Mouse (Mus musculus) cortical plate, adult 2 months (tissue): ENCODE measurements around the gene Lrch3. TPM values are rescaled to one million over a fixed set of nuclear protein-coding genes. Genes with fewer than 3 reads are reported as not detected.
"Not testable (repeated sequence)": the region's sequence is repeated elsewhere in the genome, so short reads cannot be mapped to it uniquely, and the experiment has no call there.

Experiments
- H3K27ac ChIP-seq: fragments of 200-500 bp; 2 replicates; pipeline ENCODE4 v1.5.1; 2012; ENCODE audit warnings: low read length, control low read depth, inconsistent platforms; ENCODE audit not compliant: insufficient read depth
- H3K4me1 ChIP-seq: fragments of 200-500 bp; 2 replicates; pipeline ENCODE4 v1.6.1; 2011; ENCODE audit warnings: low read length; ENCODE audit not compliant: control insufficient read depth, insufficient read depth
- H3K4me3 ChIP-seq: fragments of 200-500 bp; 2 replicates; pipeline ENCODE4 v1.5.1; 2011; ENCODE audit warnings: mild to moderate bottlenecking, low read length, control low read depth; ENCODE audit not compliant: insufficient read depth
- CTCF ChIP-seq: fragments of 200-500 bp; IDR thresholded peaks from 2 replicates; pipeline ENCODE4 v1.5.1; 2011; ENCODE audit warnings: mild to moderate bottlenecking, control low read depth, low read length; ENCODE audit not compliant: insufficient read depth; ENCODE audit errors: extremely low read depth
- POLR2A ChIP-seq: fragments of 200-500 bp; IDR thresholded peaks from 2 replicates; pipeline ENCODE4 v1.6.1; 2011; ENCODE audit warnings: mild to moderate bottlenecking, low read length, control low read depth; ENCODE audit not compliant: insufficient read depth; ENCODE audit errors: extremely low read depth
- polyA plus RNA-seq: library from polyadenylated mRNA; depleted of rRNA; stranded (reverse); fragments of >200 nt; gene quantifications from 2 replicates; pipeline ENCODE4 v1.2.3, GENCODE M21; 2012; rRNA removed

Gene Lrch3
- 30.0 and 31.7 TPM in 2 replicates for polyA plus RNA-seq

GRCm38 (mm10) chr16:32913937-32914881, at the start of gene Lrch3:
Gene Lrch3 (plus strand): TSS chr16:32914100.
- TF ChIP-seq CTCF, result no peak
- peak; percentile 71 for TF ChIP-seq POLR2A
- H3K27ac ChIP-seq, result peak within 1 kb of the TSS; percentile 56; the same call in 1 of the 2 replicates
- no peaks in the 10 kb centered on the region; the same call in 1 of the 2 replicates for H3K4me1 ChIP-seq
- H3K4me3 ChIP-seq, result peak within 1 kb of the TSS; percentile 95

DNA sequence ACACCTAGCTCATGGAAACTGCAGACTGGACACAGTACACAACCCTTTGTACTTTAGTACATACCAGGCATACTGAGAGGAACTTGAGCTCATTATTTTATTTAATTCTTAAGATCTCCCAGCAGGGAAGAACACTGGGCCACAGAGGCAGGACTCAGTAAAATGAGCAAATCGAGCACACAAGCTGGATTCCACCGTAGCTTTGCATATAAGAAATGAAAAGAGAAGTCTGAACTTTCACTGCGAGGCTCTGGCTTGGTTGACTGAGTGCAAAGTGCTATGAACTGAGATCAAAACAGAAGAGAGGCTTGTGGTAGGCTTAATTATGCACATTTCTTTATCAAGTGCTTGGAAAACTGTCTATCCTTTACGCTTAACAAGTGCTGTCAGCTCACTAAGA, 48.5 kb upstream of the Lrch3 start:
- TF ChIP-seq CTCF (no peak), POLR2A (no peak)
- Histone ChIP-seq H3K4me3 (no peak overlapping the region), H3K4me1 (peaks cover 5% of the 10 kb centered on the region), H3K27ac (no peak overlapping the region)

- H3K4me1 ChIP-seq, result peaks cover 5% of the 10 kb centered on the region
- peak overlapping the region; percentile 81; the same call in 1 of the 2 replicates for H3K4me3 ChIP-seq
- H3K27ac ChIP-seq, result no peak overlapping the region
- TF ChIP-seq CTCF (no peak), POLR2A (no peak)
These were observed 47.2 kb upstream of the Lrch3 start for GRCm38 (mm10) chr16:32866713-32867112.

DNA sequence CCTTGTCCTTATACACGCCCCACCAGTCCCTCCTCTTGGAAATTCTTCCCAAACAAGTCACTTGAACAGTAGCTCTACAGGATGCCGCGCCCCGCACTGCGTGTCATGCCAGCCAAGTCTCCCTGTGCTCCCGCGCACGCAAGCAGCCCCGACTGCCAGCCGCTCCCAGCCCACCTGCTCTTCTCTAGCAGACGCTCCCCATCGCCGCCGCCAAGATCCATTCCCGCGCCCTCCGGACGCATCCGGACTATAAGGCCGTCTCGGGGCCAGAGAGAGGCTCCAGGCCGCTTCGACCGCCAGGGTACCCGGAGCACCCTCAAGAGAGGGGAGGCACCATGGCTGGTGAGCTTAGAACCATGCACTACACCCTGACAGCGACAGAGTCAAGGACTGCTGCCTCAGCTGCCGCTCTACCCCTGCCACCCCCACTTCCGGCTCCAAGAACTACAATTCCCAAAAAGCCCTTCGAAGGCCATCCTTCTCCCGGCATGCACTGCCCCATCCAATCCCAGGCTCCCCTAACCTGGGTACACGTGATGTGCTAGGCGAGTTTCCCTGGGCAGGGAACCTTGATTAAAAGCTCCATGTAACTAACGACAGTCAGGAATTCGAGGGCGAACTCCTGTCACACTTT, 45.9 kb upstream of the Lrch3 start:
- H3K4me1 ChIP-seq, result peaks cover 5% of the 10 kb centered on the region
- peak overlapping the region; percentile 81 for H3K4me3 ChIP-seq
- H3K27ac ChIP-seq, result 0 out of 2 replicates have a peak overlapping the region, but pooled peaks have one; percentile 64
- TF ChIP-seq CTCF (no peak), POLR2A (peak; percentile 95)

DNA sequence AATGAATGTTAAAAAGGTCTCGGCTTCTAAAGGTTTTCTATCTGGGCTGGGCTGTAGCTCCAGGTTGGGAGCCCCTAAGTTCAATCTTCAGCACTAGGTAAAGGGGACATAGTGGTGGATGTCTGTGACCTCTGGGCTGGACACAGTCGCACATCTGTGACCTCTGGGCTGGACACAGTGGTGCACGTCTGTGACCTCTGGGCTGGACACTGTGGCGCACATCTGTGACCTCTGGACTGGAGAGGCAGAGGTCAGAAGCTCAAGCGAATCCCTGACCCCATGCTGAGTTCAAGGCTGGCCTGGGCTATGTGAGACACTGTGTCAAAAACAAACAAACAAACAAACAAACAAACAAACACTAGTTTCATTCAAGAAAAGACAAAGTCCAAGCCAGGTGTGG, 43.7 kb upstream of the Lrch3 start:
- Histone ChIP-seq H3K27ac (no peak overlapping the region), H3K4me1 (peaks cover 2% of the 10 kb centered on the region; the same call in 1 of the 2 replicates), H3K4me3 (no peak overlapping the region)
- TF ChIP-seq CTCF (no peak), POLR2A (no peak)

DNA sequence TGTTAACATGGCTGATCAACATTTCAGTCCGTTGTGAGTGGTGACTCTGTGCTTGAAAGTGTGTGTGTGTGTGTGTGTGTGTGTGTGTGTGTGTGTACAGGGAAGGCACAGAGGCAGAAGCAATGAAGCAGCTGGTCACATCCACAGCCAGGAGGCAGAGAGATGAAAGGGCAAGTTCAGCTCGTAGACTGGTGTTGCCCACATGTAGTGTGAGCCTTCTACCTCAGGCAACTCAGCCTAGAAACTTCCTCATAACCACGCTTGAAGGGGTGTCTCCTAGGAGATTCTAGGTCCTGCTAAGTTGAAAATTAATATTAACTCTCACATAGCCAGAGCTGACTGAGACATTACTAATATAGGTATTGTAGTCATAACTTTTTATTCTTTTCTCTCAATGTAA, 40.5 kb upstream of the Lrch3 start:
- H3K4me1 ChIP-seq, result no peaks in the 10 kb centered on the region
- H3K4me3 ChIP-seq, result no peak overlapping the region
- H3K27ac ChIP-seq, result no peak overlapping the region
- TF ChIP-seq CTCF (no peak), POLR2A (no peak)

DNA sequence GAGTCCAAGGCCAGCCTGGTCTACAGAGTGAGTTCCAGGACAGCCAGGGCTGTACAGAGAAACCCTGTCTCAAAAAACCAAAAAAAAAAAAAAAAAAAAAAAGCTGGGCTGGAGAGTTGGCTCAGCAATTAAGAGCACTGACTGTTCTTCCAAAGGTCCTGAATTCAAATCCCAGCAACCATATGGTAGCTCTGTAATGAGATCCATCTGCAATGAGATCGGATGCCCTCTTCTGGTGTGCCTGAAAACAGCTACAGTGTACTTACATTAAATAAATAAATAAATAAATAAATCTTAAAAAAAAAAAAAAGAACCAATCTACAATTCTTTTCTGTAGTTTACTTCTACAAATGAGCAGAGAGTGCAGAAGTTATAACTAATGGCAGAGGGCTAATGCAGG, 38.6 kb upstream of the Lrch3 start:
- not testable (repeated sequence) for H3K4me3 ChIP-seq, H3K27ac ChIP-seq, H3K4me1 ChIP-seq

GRCm38 (mm10) chr16:32875847-32876246, 38.1 kb upstream of the Lrch3 start:
- Histone ChIP-seq H3K27ac (no peak overlapping the region), H3K4me3 (no peak overlapping the region), H3K4me1 (peaks cover 8% of the 10 kb centered on the region)
- no peak for TF ChIP-seq POLR2A
- no peak for TF ChIP-seq CTCF

- TF ChIP-seq POLR2A (no peak), CTCF (no peak)
- H3K4me1 ChIP-seq, result peaks cover 8% of the 10 kb centered on the region
- peak overlapping the region; percentile 88; the same call in 1 of the 2 replicates for H3K4me3 ChIP-seq
- no peak overlapping the region for H3K27ac ChIP-seq
These were observed 37.1 kb upstream of the Lrch3 start for GRCm38 (mm10) chr16:32876831-32877230.

DNA sequence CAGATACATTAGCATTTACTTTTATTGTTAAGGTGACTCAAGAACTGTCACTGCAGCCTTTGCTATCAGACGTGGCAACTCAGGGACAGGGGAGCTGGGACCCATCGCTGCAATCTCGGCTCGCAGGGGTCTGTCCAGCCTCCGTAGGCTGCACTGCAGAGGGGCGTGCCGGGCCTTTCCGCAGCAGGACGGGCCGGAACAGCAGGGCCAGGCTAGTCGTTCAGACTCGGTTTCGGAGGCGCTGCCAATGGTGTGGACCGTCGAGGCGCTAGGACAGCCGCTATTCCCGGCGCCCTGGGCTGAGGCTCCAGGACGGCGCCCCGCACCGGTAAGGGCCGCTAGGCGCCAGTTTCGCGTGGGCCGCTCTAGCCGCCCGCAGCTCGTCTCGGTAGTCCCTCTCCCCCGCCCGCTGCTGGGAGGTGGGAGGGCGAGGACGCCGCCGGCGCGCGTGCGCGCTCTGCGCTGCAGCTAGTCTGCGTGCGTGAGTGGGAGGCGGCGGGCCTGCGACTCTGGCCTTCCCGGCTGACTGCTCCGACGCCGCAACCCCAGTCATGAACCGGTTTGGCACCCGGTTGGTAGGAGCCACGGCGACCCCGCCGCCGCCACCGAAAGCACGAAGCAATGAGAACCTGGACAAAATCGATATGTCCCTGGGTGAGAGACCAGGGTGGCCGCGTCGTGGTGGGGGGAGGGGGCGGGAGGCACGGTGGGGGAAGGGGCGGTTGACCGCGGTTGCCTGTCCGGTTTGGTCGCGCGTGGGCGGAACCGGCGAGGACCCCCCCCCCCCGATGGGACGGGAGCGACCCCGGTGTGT, 36.4 kb upstream of the Lrch3 start, which contains the start of the genes Fyttd1 and Rubcn:
Gene Fyttd1, plus strand, starts transcription at position 158 of the 814 bp plus-strand sequence.
Gene Rubcn, minus strand, starts transcription at position 424 of the 814 bp plus-strand sequence.
- Histone ChIP-seq H3K27ac (peak within 1 kb of the TSS; percentile 64), H3K4me1 (peaks cover 8% of the 10 kb centered on the region), H3K4me3 (peak within 1 kb of the TSS; percentile 88)
- TF ChIP-seq POLR2A, result peak; percentile 85
- no peak for TF ChIP-seq CTCF
